ENCODE assay signal across 21 mouse cellular contexts in the genomic region with DNA sequence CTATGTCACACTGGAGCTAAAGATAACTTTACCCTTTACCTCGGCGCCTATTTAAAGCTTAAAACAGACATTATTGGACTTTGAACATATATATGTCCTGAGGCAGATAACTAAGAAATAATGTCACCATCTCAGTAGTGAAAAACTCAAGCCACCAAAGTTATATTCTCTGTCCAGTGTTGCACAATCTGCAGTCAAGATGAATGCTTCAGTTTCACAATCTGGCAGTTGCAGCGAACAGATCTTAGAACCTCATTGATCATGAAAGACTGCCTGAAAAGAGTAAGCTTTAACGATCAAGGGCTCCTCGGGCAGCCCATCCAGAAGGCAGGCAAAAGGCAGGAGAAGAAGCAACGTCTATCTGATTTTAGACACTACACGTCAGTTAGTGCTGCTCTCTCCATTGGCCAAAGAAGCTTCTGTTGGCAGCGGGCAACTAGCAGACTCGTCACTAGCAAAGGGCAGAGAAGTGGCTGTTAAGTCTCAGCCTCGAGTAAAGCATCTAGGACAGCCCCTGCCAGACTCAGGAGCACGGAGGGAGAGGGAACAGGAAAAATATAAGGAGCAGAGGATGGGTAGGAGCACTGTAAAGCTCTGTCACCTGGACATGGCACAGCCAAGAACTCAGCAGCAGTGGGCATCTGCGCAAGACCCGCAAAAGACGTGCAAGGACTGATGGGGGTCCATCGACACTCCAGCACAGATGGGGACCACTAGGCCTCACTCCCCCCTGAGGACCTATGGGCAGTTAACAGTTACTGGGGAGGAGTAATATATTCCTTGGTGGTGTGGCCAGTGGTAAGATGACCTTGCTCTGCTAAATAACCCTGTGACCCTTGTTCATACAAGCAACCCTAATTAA. TPM values are rescaled to one million over a fixed set of nuclear protein-coding genes. Genes with fewer than 3 reads are reported as not detected.
DNase-seq lines count a peak whose midpoint lies in the region; ATAC-seq and TF ChIP-seq lines count a peak whose summit lies in the region.
"Had no signal": no experiment of that assay in that cellular context is flagged by ENCODE, and none has a peak within 500 bp of the region (broad histone marks: within the 10 kb centered on the region; RNA-seq: fewer than 3 reads in every experiment).

No protein-coding gene starts in this region.

- WGBS in heart, postnatal 0 days: 68% methylated on average over 15 of the region's 15 CpGs
- WGBS in heart, embryonic 11.5 days (ENCODE audit: insufficient replicate concordance): 75% methylated on average over 15 of the region's 15 CpGs
- WGBS in midbrain, embryonic 11.5 days: 84% methylated on average over 15 of the region's 15 CpGs
- 88% methylated on average over 15 of the region's 15 CpGs for WGBS in midbrain, embryonic 14.5 days
- 54% methylated on average over 15 of the region's 15 CpGs for WGBS in liver, postnatal 0 days (ENCODE audit: insufficient replicate concordance)
- 76% methylated on average over 15 of the region's 15 CpGs for WGBS in forebrain, embryonic 11.5 days

- no peak overlapping the region for H3K9ac ChIP-seq in heart, postnatal 0 days (replicated peaks; ENCODE audit: low read depth, low read length)
- no peak overlapping the region for H3K9ac ChIP-seq in heart, embryonic 11.5 days (ENCODE audit: low read depth, low read length)
- no peak overlapping the region for H3K9ac ChIP-seq in midbrain, embryonic 11.5 days (ENCODE audit: low read length)
- no peak overlapping the region for H3K9ac ChIP-seq in midbrain, embryonic 14.5 days (replicated peaks; ENCODE audit: low read length)
- no peak overlapping the region for H3K9ac ChIP-seq in liver, postnatal 0 days (replicated peaks)
- H3K9ac ChIP-seq in forebrain, embryonic 11.5 days (ENCODE audit: low read length): no peak overlapping the region
- H3K9ac ChIP-seq: forebrain, embryonic 12.5 days; hindbrain, embryonic 15.5 days; limb, embryonic 12.5 days had no signal

- ATAC-seq in heart, postnatal 0 days (ENCODE audit: insufficient read depth, low read depth): no peak
- ATAC-seq in heart, embryonic 11.5 days (replicated peaks; ENCODE audit: insufficient number of reproducible peaks, low FRiP score, low TSS enrichment): no peak
- no peak for ATAC-seq in midbrain, embryonic 11.5 days (ENCODE audit: low FRiP score)
- ATAC-seq in midbrain, embryonic 14.5 days (ENCODE audit: low FRiP score, low TSS enrichment): no peak
- ATAC-seq in liver, postnatal 0 days: no peak
- ATAC-seq in monocyte, adult 5-6 weeks (replicated peaks; ENCODE audit: insufficient number of reproducible peaks, low FRiP score, low TSS enrichment, poor library complexity, severe bottlenecking): 0 out of 2 replicates have a peak, but pooled peaks have one; percentile 34
- ATAC-seq in forebrain, embryonic 11.5 days (replicated peaks; ENCODE audit: low FRiP score): no peak

- no peak overlapping the region for H3K4me3 ChIP-seq in heart, postnatal 0 days (ENCODE audit: low read depth, low read length)
- H3K4me3 ChIP-seq in heart, embryonic 11.5 days (ENCODE audit: low read depth, low read length): no peak overlapping the region
- H3K4me3 ChIP-seq in midbrain, embryonic 11.5 days (ENCODE audit: low read depth, low read length): no peak overlapping the region
- no peak overlapping the region for H3K4me3 ChIP-seq in midbrain, embryonic 14.5 days (replicated peaks; ENCODE audit: low read depth, low read length)
- no peak overlapping the region for H3K4me3 ChIP-seq in liver, postnatal 0 days (ENCODE audit: low read depth, low read length)
- no peak overlapping the region for H3K4me3 ChIP-seq in forebrain, embryonic 11.5 days (ENCODE audit: low read depth, low read length)
- H3K4me3 ChIP-seq: forebrain, embryonic 12.5 days; heart, embryonic 10.5 days; hindbrain, embryonic 15.5 days; limb, embryonic 12.5 days had no signal

- H3K4me1 ChIP-seq in heart, postnatal 0 days (ENCODE audit: control insufficient read depth, insufficient read depth): no peaks in the 10 kb centered on the region
- no peaks in the 10 kb centered on the region for H3K4me1 ChIP-seq in heart, embryonic 11.5 days (ENCODE audit: control insufficient read depth, insufficient read depth, low read length)
- no peaks in the 10 kb centered on the region for H3K4me1 ChIP-seq in midbrain, embryonic 11.5 days (ENCODE audit: control insufficient read depth, insufficient read depth, low read length)
- no peaks in the 10 kb centered on the region for H3K4me1 ChIP-seq in midbrain, embryonic 14.5 days (ENCODE audit: control insufficient read depth, insufficient read depth, low read length)
- H3K4me1 ChIP-seq in liver, postnatal 0 days (ENCODE audit: insufficient read depth): peaks cover 21% of the 10 kb centered on the region
- no peaks in the 10 kb centered on the region for H3K4me1 ChIP-seq in forebrain, embryonic 11.5 days (replicated peaks; ENCODE audit: control insufficient read depth, insufficient read depth, low read length)
- H3K4me1 ChIP-seq: forebrain, embryonic 12.5 days; hindbrain, embryonic 15.5 days; limb, embryonic 12.5 days had no signal

- no peak overlapping the region for H3K27ac ChIP-seq in heart, postnatal 0 days (ENCODE audit: low read depth)
- H3K27ac ChIP-seq in heart, embryonic 11.5 days (ENCODE audit: low read depth, low read length): no peak overlapping the region
- no peak overlapping the region for H3K27ac ChIP-seq in midbrain, embryonic 11.5 days (ENCODE audit: low read depth, low read length)
- H3K27ac ChIP-seq in midbrain, embryonic 14.5 days (replicated peaks; ENCODE audit: low read depth, low read length): no peak overlapping the region
- H3K27ac ChIP-seq in liver, postnatal 0 days (ENCODE audit: low read depth): peak overlapping the region; percentile 19
- no peak overlapping the region for H3K27ac ChIP-seq in forebrain, embryonic 11.5 days (ENCODE audit: low read depth, low read length)
- H3K27ac ChIP-seq: forebrain, embryonic 12.5 days; heart, embryonic 10.5 days; hindbrain, embryonic 15.5 days; limb, embryonic 12.5 days had no signal

- no peak for TF ChIP-seq EP300 in heart, postnatal 0 days (IDR thresholded peaks at IDR 0.05; ENCODE audit: low read depth)
- TF ChIP-seq EP300 in liver, postnatal 0 days (IDR thresholded peaks at IDR 0.05; ENCODE audit: low read depth): no peak

- TF ChIP-seq CTCF in heart, postnatal 0 days (IDR thresholded peaks at IDR 0.05; ENCODE audit: low read depth): no peak
- no peak for TF ChIP-seq CTCF in liver, postnatal 0 days (IDR thresholded peaks at IDR 0.05; ENCODE audit: low read depth)

- H3K36me3 ChIP-seq in heart, postnatal 0 days (replicated peaks; ENCODE audit: control insufficient read depth, insufficient read depth, low read length): no peaks in the 10 kb centered on the region
- no peaks in the 10 kb centered on the region for H3K36me3 ChIP-seq in heart, embryonic 11.5 days (ENCODE audit: control insufficient read depth, insufficient read depth, low read length)
- H3K36me3 ChIP-seq in midbrain, embryonic 11.5 days (ENCODE audit: control insufficient read depth, insufficient read depth, low read length): no peaks in the 10 kb centered on the region
- no peaks in the 10 kb centered on the region for H3K36me3 ChIP-seq in midbrain, embryonic 14.5 days (ENCODE audit: control insufficient read depth, insufficient read depth, low read length)
- no peaks in the 10 kb centered on the region for H3K36me3 ChIP-seq in liver, postnatal 0 days (replicated peaks; ENCODE audit: insufficient read depth, low read length)
- H3K36me3 ChIP-seq in forebrain, embryonic 11.5 days (ENCODE audit: control insufficient read depth, insufficient read depth, low read length): no peaks in the 10 kb centered on the region
- H3K36me3 ChIP-seq: forebrain, embryonic 12.5 days; heart, embryonic 10.5 days; hindbrain, embryonic 15.5 days; limb, embryonic 12.5 days had no signal

- no peaks in the 10 kb centered on the region for H3K27me3 ChIP-seq in heart, postnatal 0 days (ENCODE audit: control insufficient read depth, insufficient read depth, low read length)
- H3K27me3 ChIP-seq in heart, embryonic 11.5 days (ENCODE audit: control insufficient read depth, insufficient read depth, low read length): no peaks in the 10 kb centered on the region
- H3K27me3 ChIP-seq in midbrain, embryonic 11.5 days (ENCODE audit: control insufficient read depth, insufficient read depth, low read length): no peaks in the 10 kb centered on the region
- H3K27me3 ChIP-seq in midbrain, embryonic 14.5 days (ENCODE audit: control insufficient read depth, insufficient read depth, low read length): no peaks in the 10 kb centered on the region
- H3K27me3 ChIP-seq in liver, postnatal 0 days (ENCODE audit: insufficient read depth, low read length): no peaks in the 10 kb centered on the region
- no peaks in the 10 kb centered on the region for H3K27me3 ChIP-seq in forebrain, embryonic 11.5 days (ENCODE audit: control insufficient read depth, insufficient read depth, low read length)
- H3K27me3 ChIP-seq: forebrain, embryonic 12.5 days; hindbrain, embryonic 15.5 days; limb, embryonic 12.5 days had no signal

- DNase-seq in heart, postnatal 0 days (ENCODE audit: low spot score): peak; percentile 4
- DNase-seq in midbrain, embryonic 11.5 days (ENCODE audit: low spot score, missing footprints): peak; percentile 62
- no peak for DNase-seq in midbrain, embryonic 14.5 days
- DNase-seq in liver, postnatal 0 days: no peak
- no peak for DNase-seq in urinary bladder, postnatal 4 days (ENCODE audit: low spot score in 2 of 2)
- DNase-seq in forebrain, embryonic 11.5 days (ENCODE audit: low spot score): no peak
- DNase-seq: adrenal gland, postnatal 25 days; B cell, adult 2 months; cerebellum, adult 9-11 months; gastrocnemius, postnatal 25 days; kidney, adult 18-20 months; kidney, postnatal 36 days; layer of hippocampus, adult 9-11 months; right cerebral cortex, postnatal 4 days; thymus, adult 18-20 months had no signal

- H3K4me2 ChIP-seq in heart, postnatal 0 days (ENCODE audit: low read depth, low read length): no peak overlapping the region
- H3K4me2 ChIP-seq in heart, embryonic 11.5 days: no peak overlapping the region
- H3K4me2 ChIP-seq in midbrain, embryonic 11.5 days: no peak overlapping the region
- no peak overlapping the region for H3K4me2 ChIP-seq in midbrain, embryonic 14.5 days (ENCODE audit: low read length)
- H3K4me2 ChIP-seq in liver, postnatal 0 days (ENCODE audit: low read depth, low read length): peak overlapping the region; percentile 42
- no peak overlapping the region for H3K4me2 ChIP-seq in forebrain, embryonic 11.5 days (ENCODE audit: low read depth, low read length, severe bottlenecking)
- H3K4me2 ChIP-seq: forebrain, embryonic 12.5 days; hindbrain, embryonic 15.5 days; limb, embryonic 12.5 days had no signal

- H3K9me3 ChIP-seq in heart, postnatal 0 days (replicated peaks; ENCODE audit: control insufficient read depth, low read length): no peaks in the 10 kb centered on the region
- H3K9me3 ChIP-seq in heart, embryonic 11.5 days (replicated peaks; ENCODE audit: control insufficient read depth, low read length): no peaks in the 10 kb centered on the region
- no peaks in the 10 kb centered on the region for H3K9me3 ChIP-seq in midbrain, embryonic 11.5 days (ENCODE audit: control insufficient read depth, low read length)
- H3K9me3 ChIP-seq in midbrain, embryonic 14.5 days (ENCODE audit: control insufficient read depth, low read length): no peaks in the 10 kb centered on the region
- H3K9me3 ChIP-seq in liver, postnatal 0 days (ENCODE audit: low read length): no peaks in the 10 kb centered on the region
- no peaks in the 10 kb centered on the region for H3K9me3 ChIP-seq in forebrain, embryonic 11.5 days (ENCODE audit: control insufficient read depth, low read length)
- H3K9me3 ChIP-seq: forebrain, embryonic 12.5 days; heart, embryonic 10.5 days; hindbrain, embryonic 15.5 days; limb, embryonic 12.5 days had no signal

RNA-seq across cellular contexts. Expression of gene Tec, which starts 35.1 kb away (rescaled TPM):
- total RNA-seq in heart, postnatal 0 days (2014; rRNA removed; ENCODE audit: low replicate concordance): 4.2 and 11.1 TPM in 2 replicates
- 16.2 TPM in 2 replicates for polyA plus RNA-seq in heart, postnatal 0 days (2015; fragmentation: Nextera tagmentation; extraction: Ambion mirVana)
- polyA plus RNA-seq in heart, embryonic 11.5 days (2014; fragmentation: Nextera tagmentation; extraction: Ambion mirVana): 11.9 and 14.5 TPM in 2 replicates
- 3.3 and 4.5 TPM in 2 replicates for polyA plus RNA-seq in midbrain, embryonic 11.5 days (2014; fragmentation: Nextera tagmentation; extraction: Ambion mirVana)
- polyA plus RNA-seq in midbrain, embryonic 14.5 days (2014; fragmentation: Nextera tagmentation; extraction: Ambion mirVana): 1.6 and 5.3 TPM in 2 replicates
- 7.5 and 9.2 TPM in 2 replicates for polyA plus RNA-seq in liver, postnatal 0 days (2015; fragmentation: Nextera tagmentation; extraction: Ambion mirVana)
- total RNA-seq in monocyte, adult 5-6 weeks (2017): 92.8 to 110 TPM (median 97.0 TPM) in 3 replicates
- 2.9 and 3.0 TPM in 2 replicates for polyA plus RNA-seq in forebrain, embryonic 11.5 days (2014; fragmentation: Nextera tagmentation; extraction: Ambion mirVana)

Comparison
In these comparisons a context has a peak if more than half of its experiments do, and no peak if none do; other contexts are left out.
1. DNase-seq: peak in heart, postnatal 0 days (single experiment) and midbrain, embryonic 11.5 days (single experiment); none in midbrain, embryonic 14.5 days (single experiment), liver, postnatal 0 days (single experiment), urinary bladder, postnatal 4 days (0 of 2) and forebrain, embryonic 11.5 days (single experiment).